Mouse (Mus musculus): ENCODE data around the gene Gm17324.

DNA sequence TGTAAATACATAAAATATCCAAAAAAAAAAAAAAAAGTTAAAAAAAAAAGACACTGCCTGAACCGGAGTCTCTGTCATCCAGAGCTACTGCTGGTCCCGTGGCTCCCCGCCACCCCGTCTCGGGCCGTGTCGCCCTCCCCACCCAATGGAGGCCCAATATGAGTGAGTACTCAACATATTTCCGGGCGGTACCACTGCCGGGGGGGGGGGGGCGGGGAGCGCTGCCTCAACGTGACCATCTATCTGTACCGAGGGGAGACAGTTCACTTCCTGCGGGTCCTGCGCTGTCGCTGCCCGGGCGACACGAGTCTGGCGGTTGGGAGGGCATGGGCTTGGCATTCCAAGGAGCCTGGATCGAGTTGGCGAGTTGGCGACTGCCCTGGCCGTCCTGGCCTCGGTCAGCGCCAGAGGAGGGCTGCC is 21.2 kb downstream of the Gm17324 start:
- no peak for TF ChIP-seq CTCF (IDR thresholded peaks at IDR 0.05; ENCODE audit: borderline replicate concordance, control insufficient read depth, extremely low read depth, insufficient read depth, low read length, poor library complexity)
- TF ChIP-seq POLR2A (IDR thresholded peaks at IDR 0.05; ENCODE audit: control insufficient read depth, extremely low read depth, insufficient read depth, low read length, poor library complexity), result no peak
